13 mouse cellular contexts compared by ENCODE assay signal in the genomic region with DNA sequence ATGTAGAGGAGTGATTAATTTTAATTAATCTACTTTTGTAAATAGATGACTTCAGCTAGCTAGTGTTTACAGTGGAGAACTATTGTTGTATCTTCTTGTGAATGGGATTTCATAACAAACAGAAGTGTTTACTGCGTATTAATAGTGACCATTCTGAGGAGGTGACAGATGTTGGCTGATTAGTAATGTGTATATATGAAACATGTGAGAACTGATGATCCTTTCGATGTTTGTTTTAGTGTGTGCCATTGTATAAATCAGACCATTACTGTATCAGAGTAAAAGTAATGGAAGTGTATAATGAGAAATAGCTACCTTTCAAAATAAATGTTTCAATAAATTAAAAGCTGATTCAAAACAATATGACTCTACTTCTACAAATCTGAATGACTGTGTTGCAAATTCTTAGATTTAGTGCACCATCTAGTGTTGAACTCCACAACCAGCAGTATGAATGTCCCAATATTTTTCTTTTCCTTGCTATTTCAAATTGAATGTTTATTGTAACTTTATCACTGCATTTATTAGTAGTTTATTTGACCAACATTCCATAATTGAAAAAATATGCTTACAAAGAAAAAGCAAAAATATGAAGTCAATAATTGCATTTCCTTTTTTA.
DNase-seq lines count a peak whose midpoint lies in the region; ATAC-seq and TF ChIP-seq lines count a peak whose summit lies in the region.
"Had no signal": no experiment of that assay in that cellular context is flagged by ENCODE, and none has a peak within 500 bp of the region (broad histone marks: within the 10 kb centered on the region; RNA-seq: fewer than 3 reads in every experiment).

No protein-coding gene starts in this region.

- H3K9me3 ChIP-seq in intestine, postnatal 0 days (ENCODE audit: control insufficient read depth): no peaks in the 10 kb centered on the region
- H3K9me3 ChIP-seq in intestine, embryonic 15.5 days: no peaks in the 10 kb centered on the region
- H3K9me3 ChIP-seq: megakaryocyte, embryonic 14.5 days had no signal

- no peaks in the 10 kb centered on the region for H3K4me1 ChIP-seq in intestine, postnatal 0 days (replicated peaks; ENCODE audit: control insufficient read depth, insufficient read depth, low read length)
- H3K4me1 ChIP-seq in intestine, embryonic 15.5 days (replicated peaks): no peaks in the 10 kb centered on the region
- H3K4me1 ChIP-seq in kidney, adult 2 months (ENCODE audit: control insufficient read depth, insufficient read depth, low read length): no peaks in the 10 kb centered on the region
- H3K4me1 ChIP-seq: megakaryocyte, embryonic 14.5 days had no signal

- no peaks in the 10 kb centered on the region for H3K36me3 ChIP-seq in intestine, postnatal 0 days (ENCODE audit: control insufficient read depth, insufficient read depth)
- H3K36me3 ChIP-seq in intestine, embryonic 15.5 days: no peaks in the 10 kb centered on the region
- H3K36me3 ChIP-seq in kidney, adult 2 months (ENCODE audit: control insufficient read depth, insufficient read depth, low read length): no peaks in the 10 kb centered on the region

- DNase-seq in 3T3-L1 (ENCODE audit: low read depth, low spot score) (peak; percentile 18), A20 (ENCODE audit: low read depth, low spot score) (peak; percentile 27)
- DNase-seq in embryo, embryonic 11 days: peak; percentile 21
- no peak for DNase-seq in thymus, postnatal 36 days
- no peak for DNase-seq in kidney, adult 2 months
- no peak for DNase-seq in gastrocnemius, postnatal 10 days
- DNase-seq: cerebellum, postnatal 25 days; kidney, adult 8-10 months; thymus, postnatal 25 days had no signal

- no peak for ATAC-seq in intestine, postnatal 0 days
- no peak for ATAC-seq in intestine, embryonic 15.5 days

- TF ChIP-seq POLR2A in kidney, adult 2 months (IDR thresholded peaks at IDR 0.05; ENCODE audit: low read depth, low read length): no peak

- 62% methylated on average over 2 of the region's 2 CpGs for WGBS in intestine, postnatal 0 days
- 65% methylated on average over 2 of the region's 2 CpGs for WGBS in intestine, embryonic 15.5 days
- WGBS in kidney, adult 2 months: 74% methylated on average over 2 of the region's 2 CpGs

- peak; percentile 64 for TF ChIP-seq CTCF in intestine, postnatal 0 days (IDR thresholded peaks at IDR 0.05; ENCODE audit: low read depth)
- TF ChIP-seq CTCF in kidney, adult 2 months (conservative IDR thresholded peaks at IDR 0.05; ENCODE audit: insufficient read depth, insufficient read length, low read depth, low read length): no peak

- no peak overlapping the region for H3K27ac ChIP-seq in intestine, postnatal 0 days (ENCODE audit: low read depth, low read length)
- H3K27ac ChIP-seq in intestine, embryonic 15.5 days: no peak overlapping the region
- no peak overlapping the region for H3K27ac ChIP-seq in kidney, adult 2 months (ENCODE audit: insufficient read depth, low read depth, low read length)

- H3K4me2 ChIP-seq in intestine, postnatal 0 days (replicated peaks; ENCODE audit: low read depth): no peak overlapping the region
- H3K4me2 ChIP-seq in intestine, embryonic 15.5 days (replicated peaks): no peak overlapping the region
- H3K4me2 ChIP-seq: liver, embryonic 11.5 days had no signal

- H3K4me3 ChIP-seq in intestine, postnatal 0 days (ENCODE audit: low read depth, low read length): no peak overlapping the region
- H3K4me3 ChIP-seq in intestine, embryonic 15.5 days (replicated peaks): no peak overlapping the region
- no peak overlapping the region for H3K4me3 ChIP-seq in kidney, adult 2 months (ENCODE audit: insufficient read depth, low read depth, low read length)
- H3K4me3 ChIP-seq: megakaryocyte, embryonic 14.5 days had no signal

- H3K9ac ChIP-seq in intestine, postnatal 0 days (ENCODE audit: low read depth, low read length): no peak overlapping the region
- H3K9ac ChIP-seq in intestine, embryonic 15.5 days: no peak overlapping the region

- no peaks in the 10 kb centered on the region for H3K27me3 ChIP-seq in intestine, postnatal 0 days (replicated peaks; ENCODE audit: control insufficient read depth, insufficient read depth, low read length)
- H3K27me3 ChIP-seq in intestine, embryonic 15.5 days (replicated peaks): no peaks in the 10 kb centered on the region
- no peaks in the 10 kb centered on the region for H3K27me3 ChIP-seq in kidney, adult 2 months (replicated peaks; ENCODE audit: control insufficient read depth, insufficient read depth, low read length)
- H3K27me3 ChIP-seq: megakaryocyte, embryonic 14.5 days had no signal

Comparison
In these comparisons a context has a peak if more than half of its experiments do, and no peak if none do; other contexts are left out.
1. DNase-seq: peak in 3T3-L1 (single experiment), A20 (single experiment) and embryo, embryonic 11 days (single experiment); none in thymus, postnatal 36 days (0 of 2), kidney, adult 2 months (single experiment) and gastrocnemius, postnatal 10 days (single experiment).